Mouse (Mus musculus) MEL (cell line): ENCODE measurements around the gene Spag17.

Experiments
- CTCF ChIP-seq, 3 experiments: IDR thresholded peaks in 2 of 3; conservative IDR thresholded peaks in 1 of 3; 2 replicates each; pipeline ENCODE4 v1.5.1; 2011 to 2012; ENCODE audit warnings: low read length in 3 of 3, low read depth in 2 of 3, mild to moderate bottlenecking in 2 of 3, improper control_type of control experiment in 1 of 3, inconsistent platforms in 1 of 3, mixed read lengths in 1 of 3, moderate library complexity in 1 of 3; ENCODE audit not compliant: control insufficient read depth in 1 of 3, insufficient read depth in 1 of 3, poor library complexity in 1 of 3, severe bottlenecking in 1 of 3
- JUND ChIP-seq: IDR thresholded peaks from 2 replicates; pipeline ENCODE4 v1.6.1; 2011; ENCODE audit warnings: low read depth, mild to moderate bottlenecking, improper control_type of control experiment, low read length

GRCm38 (mm10) chr3:100189444-100189843, 304.2 kb downstream of the Spag17 start:
- TF ChIP-seq CTCF (IDR thresholded peaks at IDR 0.05 in 2 of 3, conservative IDR thresholded peaks at IDR 0.05 in 1 of 3; ENCODE audit: control insufficient read depth in 1 of 3, insufficient read depth in 1 of 3, low read depth in 2 of 3, low read length in 3 of 3, poor library complexity in 1 of 3, severe bottlenecking in 1 of 3) (peak; percentile 39 to 80 (median 60); a peak in 5 of 6 replicates), JUND (no peak)
